Mouse (Mus musculus) T-helper 1 cell (primary cell): Measurements from ENCODE around the gene Klhdc2.

Source experiments
- in situ Hi-C: fragments of 300-600 bp; cut with MboI, MseI; formaldehyde crosslinking; loops from one replicate; pipeline ENCODE4 v1.15.1; 2025; ENCODE audit warnings: high pct_unique_total_duplicates

Klhdc2 gene

GRCm38 (mm10) chr12:69300391-69300790, 3.9 kb downstream of the Klhdc2 start:
- in situ Hi-C loops, result loop anchor here (5.0 to 25.0 kb wide), 2 partner anchors 107 to 1687 kb away; no protein-coding TSS in a partner anchor

GRCm38 (mm10) chr12:69302171-69302570, 5.7 kb downstream of the Klhdc2 start:
- in situ Hi-C loops, result loop anchor here (5.0 to 25.0 kb wide), 2 partner anchors 105 to 1685 kb away; no protein-coding TSS in a partner anchor

DNA sequence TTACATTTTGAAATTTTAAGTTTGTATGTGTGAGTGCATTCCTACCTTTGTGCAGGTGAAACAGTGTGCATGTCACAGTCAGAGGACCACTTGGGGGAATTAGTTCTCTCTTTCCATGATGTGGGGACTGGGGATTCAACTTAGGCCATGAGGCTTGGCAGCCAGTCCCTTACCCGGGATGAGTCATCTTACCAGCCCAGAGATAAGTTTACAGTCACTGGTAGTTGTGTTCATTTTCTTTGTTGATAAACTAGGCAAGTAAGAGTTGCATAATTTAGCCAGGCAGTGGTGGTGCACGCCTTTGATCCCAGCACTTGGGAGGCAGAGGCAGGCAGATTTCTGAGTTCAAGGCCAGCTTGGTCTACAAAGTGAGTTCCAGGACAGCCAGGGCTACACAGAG, 7.6 kb downstream of the Klhdc2 start:
- in situ Hi-C loops, result loop anchor here (5.0 to 25.0 kb wide), 2 partner anchors 103 to 1683 kb away; no protein-coding TSS in a partner anchor

GRCm38 (mm10) chr12:69306333-69306732, 9.9 kb downstream of the Klhdc2 start:
- in situ Hi-C loops, result loop anchor here (5.0 to 25.0 kb wide), 3 partner anchors 36 to 1681 kb away; partner anchors contain the start of gene Pole2

DNA sequence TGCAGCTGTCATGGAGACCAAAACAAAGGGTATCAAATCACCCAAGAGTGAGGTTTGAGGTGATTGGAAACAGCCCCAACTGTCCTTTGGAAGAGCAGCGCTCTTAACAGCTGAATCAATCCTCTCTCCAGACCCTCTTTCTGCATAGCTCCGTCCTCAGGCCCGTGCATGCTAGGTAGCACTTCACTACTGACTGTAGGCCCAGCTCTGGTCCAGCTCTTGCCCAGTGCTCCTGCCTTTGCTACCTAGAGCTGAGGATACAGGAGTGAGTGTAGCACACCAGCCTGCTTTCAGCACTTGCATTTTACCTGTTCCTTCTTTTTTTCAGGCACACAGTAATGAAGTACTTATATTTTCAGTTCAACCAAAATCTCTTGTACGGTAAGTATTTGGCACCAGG, 13.2 kb downstream of the Klhdc2 start:
- in situ Hi-C loops, result loop anchor here (5.0 to 25.0 kb wide), 3 partner anchors 33 to 1678 kb away; partner anchors contain the start of gene Pole2

GRCm38 (mm10) chr12:69318431-69318830, 21.9 kb downstream of the Klhdc2 start:
- in situ Hi-C loops, result loop anchor here (25.0 kb wide), 1 partner anchor 1669 kb away; no protein-coding TSS in a partner anchor

DNA sequence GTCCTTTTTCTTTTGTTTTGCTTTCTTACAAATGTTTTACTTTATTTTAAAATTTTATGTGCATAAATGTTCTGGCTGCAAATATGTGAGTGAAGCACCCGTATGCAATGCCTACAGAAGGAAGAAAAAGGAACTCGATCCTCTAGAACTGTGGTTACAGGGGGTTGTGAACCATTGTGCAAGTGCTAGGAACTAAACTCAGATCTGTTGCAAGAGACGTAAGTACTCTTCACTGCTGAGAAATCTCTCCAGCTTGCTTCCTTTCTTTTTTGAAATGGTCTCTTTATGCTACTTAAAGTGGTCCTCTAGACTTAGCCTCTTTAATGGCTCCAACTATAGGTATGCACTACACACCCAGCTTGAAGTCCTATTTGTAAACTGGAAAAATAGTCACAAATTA, 34.7 kb downstream of the Klhdc2 start:
- in situ Hi-C loops, result loop anchor here (10.0 kb wide), 1 partner anchor 1374 kb away; no protein-coding TSS in a partner anchor

GRCm38 (mm10) chr12:69332147-69332546, 35.7 kb downstream of the Klhdc2 start:
- in situ Hi-C loops, result loop anchor here (10.0 kb wide), 1 partner anchor 1373 kb away; no protein-coding TSS in a partner anchor

DNA sequence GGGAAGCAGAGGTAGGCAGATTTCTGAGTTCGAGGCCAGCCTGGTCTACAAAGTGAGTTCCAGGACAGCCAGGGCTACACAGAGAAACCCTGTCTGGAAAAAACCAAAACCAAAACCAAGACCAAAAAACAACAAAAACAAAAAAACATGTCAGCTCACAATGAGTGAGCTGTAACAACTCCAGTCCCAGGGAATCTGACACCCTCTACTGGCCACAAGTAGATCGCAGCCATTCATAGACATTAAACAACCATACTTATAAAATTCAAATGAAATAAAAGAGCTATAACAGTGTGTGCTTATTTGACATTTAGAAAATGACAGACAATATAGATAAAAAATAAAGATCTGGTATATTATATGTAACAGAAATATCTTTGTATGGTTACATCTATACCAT, 37.1 kb downstream of the Klhdc2 start:
- in situ Hi-C loops, result loop anchor here (10.0 kb wide), 1 partner anchor 1371 kb away; no protein-coding TSS in a partner anchor

- in situ Hi-C loops, result loop anchor here (10.0 kb wide), 1 partner anchor 345 kb away; no protein-coding TSS in a partner anchor
Observed at GRCm38 (mm10) chr12:69349928-69350327, 53.4 kb downstream of the Klhdc2 start.

DNA sequence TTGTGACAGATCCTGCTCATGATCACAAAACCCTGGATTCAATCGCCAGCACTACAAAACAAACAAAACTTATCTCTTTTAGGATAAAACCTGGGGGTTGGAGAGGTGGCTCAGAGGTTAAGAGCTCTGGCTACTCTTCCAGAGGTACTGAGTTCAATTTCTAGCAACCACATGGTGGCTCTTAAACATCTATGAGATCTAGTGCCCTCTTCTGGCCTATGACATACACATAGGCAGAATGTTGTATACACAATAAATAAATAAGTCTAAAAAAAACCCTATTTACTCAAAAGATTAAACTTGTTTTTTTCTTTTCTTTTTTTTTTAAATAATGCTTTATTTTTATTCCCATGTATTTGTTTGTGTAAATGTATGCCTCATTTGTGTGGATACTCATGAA, 55.2 kb downstream of the Klhdc2 start:
- in situ Hi-C loops, result no loop called here

- in situ Hi-C loops, result loop anchor here (5.0 kb wide), 1 partner anchor 221 kb away; no protein-coding TSS in a partner anchor
Observed at GRCm38 (mm10) chr12:69356546-69357299, 60.2 kb downstream of the Klhdc2 start, which contains the start of gene Nemf. Gene Nemf, minus strand, starts transcription at chr12:69357165.

DNA sequence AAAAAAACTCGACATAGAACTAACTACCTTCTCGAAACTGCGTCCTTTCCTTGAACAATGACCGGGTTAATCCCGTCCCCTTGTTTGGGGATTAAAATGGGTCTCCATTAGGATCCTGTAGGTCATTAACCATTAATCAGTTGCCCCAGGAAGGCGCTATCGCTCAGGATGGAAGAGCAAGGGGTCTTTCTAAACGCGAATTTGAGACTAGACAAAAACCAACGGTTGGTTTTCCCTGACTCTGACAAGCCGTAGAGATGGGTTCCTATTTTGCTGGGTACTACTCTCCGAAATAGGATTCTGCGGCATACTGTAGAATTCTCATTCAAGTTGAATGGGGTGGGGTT, 60.8 kb downstream of the Klhdc2 start:
- in situ Hi-C loops, result loop anchor here (5.0 kb wide), 1 partner anchor 220 kb away; no protein-coding TSS in a partner anchor
